Mouse (Mus musculus) E14TG2a.4 (cell line): ENCODE measurements around the gene Dock4.

Experiments
- CTCF ChIP-seq: conservative IDR thresholded peaks from 2 replicates; pipeline ENCODE4 v1.5.1; 2014; ENCODE audit warnings: low read length
- POU5F1 ChIP-seq: IDR thresholded peaks from 2 replicates; pipeline ENCODE4 v1.6.1; 2014; ENCODE audit warnings: low read length, borderline replicate concordance

DNA sequence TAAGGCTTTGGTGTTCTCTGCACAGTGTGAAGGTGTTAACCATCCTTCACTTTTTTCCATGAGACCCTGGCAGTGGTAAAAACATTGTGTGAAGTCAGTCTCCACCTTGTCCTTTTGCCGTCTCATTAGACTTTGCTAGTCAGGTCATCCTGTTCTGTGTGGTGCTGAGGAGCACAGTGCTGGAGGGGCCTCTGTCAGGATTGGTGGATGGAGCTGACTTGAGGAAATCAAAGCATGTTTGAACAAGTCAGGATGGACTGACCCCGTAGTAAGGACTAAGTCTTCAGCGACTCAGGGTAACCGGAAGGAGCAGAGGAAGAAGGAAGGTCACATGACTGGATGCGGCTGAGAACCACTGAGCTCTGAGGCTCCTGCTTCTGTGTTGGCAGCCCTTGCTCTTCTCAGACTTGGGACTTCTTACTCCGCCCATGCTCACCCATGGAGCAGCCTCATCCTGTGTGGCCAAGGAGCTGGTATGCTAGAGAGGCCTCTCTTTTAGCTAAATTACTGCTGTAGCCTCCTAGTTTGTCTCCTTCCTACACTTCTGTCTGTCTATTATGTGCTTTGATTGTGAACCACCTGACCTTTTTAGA is 14.0 kb downstream of the Dock4 start:
- TF ChIP-seq CTCF (no peak), POU5F1 (no peak)
